Mouse (Mus musculus) midbrain, embryonic 16.5 days (tissue): ENCODE measurements around the gene Trp53i13. TPM values are rescaled to one million over a fixed set of nuclear protein-coding genes. Genes with fewer than 3 reads are reported as not detected.

ENCODE experiments used
- ATAC-seq: fragments of 200-750 bp; cut with Nextera tagmentation; 2 replicates; pipeline ENCODE4 v1.8.0; 2017; ENCODE audit warnings: moderate TSS enrichment
- H3K27ac ChIP-seq: fragments of 300-500 bp; sonication (generic); 2 replicates; pipeline ENCODE4 v1.5.1; 2014; ENCODE audit warnings: mild to moderate bottlenecking, low read length, mixed read lengths
- H3K27me3 ChIP-seq: fragments of 300-500 bp; sonication (generic); 2 replicates; pipeline ENCODE4 v1.6.1; 2014; ENCODE audit warnings: low read depth, low read length, mixed read lengths; ENCODE audit not compliant: control insufficient read depth, insufficient read depth
- H3K36me3 ChIP-seq: fragments of 300-500 bp; sonication (generic); 2 replicates; pipeline ENCODE4 v1.6.1; 2014; ENCODE audit warnings: mild to moderate bottlenecking, low read length, moderate library complexity, mixed read lengths; ENCODE audit not compliant: control insufficient read depth, insufficient read depth
- H3K4me1 ChIP-seq: fragments of 300-500 bp; sonication (generic); 2 replicates; pipeline ENCODE4 v1.6.1; 2014; ENCODE audit warnings: mild to moderate bottlenecking, low read length, mixed read lengths; ENCODE audit not compliant: control insufficient read depth, insufficient read depth
- H3K4me2 ChIP-seq: fragments of 300-500 bp; sonication (generic); 2 replicates; pipeline ENCODE4 v1.6.1; 2014; ENCODE audit warnings: mild to moderate bottlenecking, low read length, mixed read lengths
- H3K4me3 ChIP-seq: fragments of 300-500 bp; sonication (generic); 2 replicates; pipeline ENCODE4 v1.5.1; 2014; ENCODE audit warnings: low read depth, mild to moderate bottlenecking, low read length, moderate library complexity, mixed read lengths
- H3K9ac ChIP-seq: fragments of 300-500 bp; sonication (generic); 2 replicates; pipeline ENCODE4 v1.6.1; 2014; ENCODE audit warnings: low read depth, low read length, mixed read lengths
- H3K9me3 ChIP-seq: fragments of 300-500 bp; sonication (generic); replicated peaks from 2 replicates; pipeline ENCODE4 v1.6.1; 2014; ENCODE audit warnings: mild to moderate bottlenecking, low read length, mixed read lengths; ENCODE audit not compliant: control insufficient read depth, poor library complexity, severe bottlenecking
- WGBS: fragments of 180-500 bp; shearing (Covaris S2); extraction: QIAGEN DNeasy Blood & Tissue Kit; methylation state at CpG from one replicate; pipeline ENCODE4 v1.1.7; 2014; 5-methylcytosine and 5-hydroxymethylcytosine counted together
- polyA plus RNA-seq: library from polyadenylated mRNA; unstranded; fragments of >200 nt; fragmentation: Nextera tagmentation; extraction: Ambion mirVana; gene quantifications from 2 replicates; pipeline ENCODE4 v1.2.1, GENCODE M21; 2015

Gene Trp53i13
- polyA plus RNA-seq, 1 experiment from 2014 or later = 12.6 TPM

GRCm38 (mm10) chr11:77472775-77473174 is 43.0 kb downstream of the Trp53i13 start:
- Histone ChIP-seq H3K27me3 (peaks cover under 1% of the 10 kb centered on the region), H3K36me3 (peaks cover 22% of the 10 kb centered on the region), H3K4me3 (no peak overlapping the region), H3K9ac (no peak overlapping the region), H3K4me2 (no peak overlapping the region), H3K27ac (no peak overlapping the region), H3K4me1 (0 out of 2 replicates have a peak, but pooled peaks cover under 1% of the 10 kb centered on the region), H3K9me3 (no peaks in the 10 kb centered on the region)
- ATAC-seq = 0 out of 2 replicates have a peak, but pooled peaks have one; percentile 15
- 93% methylated on average over 16 of the region's 16 CpGs for WGBS

- Histone ChIP-seq H3K9ac (no peak overlapping the region), H3K27me3 (peaks cover 14% of the 10 kb centered on the region), H3K4me1 (0 out of 2 replicates have a peak, but pooled peaks cover 3% of the 10 kb centered on the region), H3K36me3 (peaks cover 22% of the 10 kb centered on the region), H3K9me3 (no peaks in the 10 kb centered on the region), H3K4me2 (no peak overlapping the region), H3K4me3 (no peak overlapping the region), H3K27ac (no peak overlapping the region)
- ATAC-seq = no peak
- 72% methylated on average over 29 of the region's 29 CpGs for WGBS
These were observed 44.4 kb downstream of the Trp53i13 start for GRCm38 (mm10) chr11:77471407-77471806.

- Histone ChIP-seq H3K4me3 (no peak overlapping the region), H3K9ac (no peak overlapping the region), H3K9me3 (no peaks in the 10 kb centered on the region), H3K36me3 (peaks cover 22% of the 10 kb centered on the region), H3K27ac (no peak overlapping the region), H3K27me3 (peaks cover 31% of the 10 kb centered on the region), H3K4me2 (no peak overlapping the region), H3K4me1 (0 out of 2 replicates have a peak, but pooled peaks cover 3% of the 10 kb centered on the region)
- ATAC-seq = no peak
- whole genome bisulfite sequencing = 82% methylated on average over 9 of the region's 9 CpGs
These were observed 47.4 kb downstream of the Trp53i13 start for GRCm38 (mm10) chr11:77468397-77468796.

- Histone ChIP-seq H3K4me1 (peaks cover 4% of the 10 kb centered on the region; the same call in 1 of the 2 replicates), H3K36me3 (peaks cover 21% of the 10 kb centered on the region), H3K4me2 (0 out of 2 replicates have a peak overlapping the region, but pooled peaks have one; percentile 7), H3K4me3 (no peak overlapping the region), H3K9me3 (no peaks in the 10 kb centered on the region), H3K27me3 (peaks cover 31% of the 10 kb centered on the region), H3K27ac (no peak overlapping the region), H3K9ac (no peak overlapping the region)
- 16% methylated on average over 20 of the region's 20 CpGs for WGBS
- no peak for ATAC-seq
These were observed 48.0 kb downstream of the Trp53i13 start for GRCm38 (mm10) chr11:77467784-77468183.

GRCm38 (mm10) chr11:77467157-77467556 is 48.6 kb downstream of the Trp53i13 start:
- H3K27ac ChIP-seq = no peak overlapping the region
- no peaks in the 10 kb centered on the region for H3K9me3 ChIP-seq
- WGBS = 4% methylated on average over 14 of the region's 25 CpGs
- no peak for ATAC-seq
- H3K4me2 ChIP-seq = no peak overlapping the region
- no peak overlapping the region for H3K9ac ChIP-seq
- H3K4me3 ChIP-seq = no peak overlapping the region
- peaks cover 31% of the 10 kb centered on the region for H3K27me3 ChIP-seq
- peaks cover 16% of the 10 kb centered on the region for H3K36me3 ChIP-seq
- H3K4me1 ChIP-seq = peaks cover 6% of the 10 kb centered on the region

GRCm38 (mm10) chr11:77466544-77466943 is 49.2 kb downstream of the Trp53i13 start:
- no peak overlapping the region for H3K9ac ChIP-seq
- H3K4me3 ChIP-seq = no peak overlapping the region
- H3K4me1 ChIP-seq = peaks cover 10% of the 10 kb centered on the region
- no peak overlapping the region for H3K4me2 ChIP-seq
- 38% methylated on average over 9 of the region's 9 CpGs for WGBS
- ATAC-seq = no peak
- no peaks in the 10 kb centered on the region for H3K9me3 ChIP-seq
- H3K27ac ChIP-seq = no peak overlapping the region
- H3K36me3 ChIP-seq = peaks cover 12% of the 10 kb centered on the region
- peaks cover 36% of the 10 kb centered on the region for H3K27me3 ChIP-seq

GRCm38 (mm10) chr11:77465111-77465510 is 50.7 kb downstream of the Trp53i13 start:
- no peak overlapping the region for H3K4me2 ChIP-seq
- H3K4me1 ChIP-seq = peaks cover 10% of the 10 kb centered on the region
- WGBS = 56% methylated on average over 3 of the region's 3 CpGs
- H3K36me3 ChIP-seq = 0 out of 2 replicates have a peak, but pooled peaks cover 3% of the 10 kb centered on the region
- H3K4me3 ChIP-seq = no peak overlapping the region
- ATAC-seq = no peak
- peaks cover 44% of the 10 kb centered on the region for H3K27me3 ChIP-seq
- H3K27ac ChIP-seq = no peak overlapping the region
- no peaks in the 10 kb centered on the region for H3K9me3 ChIP-seq
- no peak overlapping the region for H3K9ac ChIP-seq

- H3K27me3 ChIP-seq = peaks cover 44% of the 10 kb centered on the region
- 41% methylated on average over 4 of the region's 4 CpGs for WGBS
- no peak overlapping the region for H3K4me2 ChIP-seq
- peaks cover 10% of the 10 kb centered on the region for H3K4me1 ChIP-seq
- no peak for ATAC-seq
- no peak overlapping the region for H3K27ac ChIP-seq
- no peak overlapping the region for H3K4me3 ChIP-seq
- H3K9ac ChIP-seq = no peak overlapping the region
- H3K36me3 ChIP-seq = 0 out of 2 replicates have a peak, but pooled peaks cover 3% of the 10 kb centered on the region
- no peaks in the 10 kb centered on the region for H3K9me3 ChIP-seq
These were observed 51.1 kb downstream of the Trp53i13 start for GRCm38 (mm10) chr11:77464684-77465083.

- no peak overlapping the region for H3K27ac ChIP-seq
- no peak overlapping the region for H3K9ac ChIP-seq
- H3K36me3 ChIP-seq = no peaks in the 10 kb centered on the region
- ATAC-seq = no peak
- 71% methylated on average over 10 of the region's 10 CpGs for WGBS
- no peak overlapping the region for H3K4me3 ChIP-seq
- peaks cover 10% of the 10 kb centered on the region for H3K4me1 ChIP-seq
- H3K27me3 ChIP-seq = peaks cover 44% of the 10 kb centered on the region
- H3K9me3 ChIP-seq = no peaks in the 10 kb centered on the region
- H3K4me2 ChIP-seq = no peak overlapping the region
These were observed 52.0 kb downstream of the Trp53i13 start for GRCm38 (mm10) chr11:77463786-77464185.
